Mouse (Mus musculus): ENCODE results near the gene D10Wsu102e.

DNA sequence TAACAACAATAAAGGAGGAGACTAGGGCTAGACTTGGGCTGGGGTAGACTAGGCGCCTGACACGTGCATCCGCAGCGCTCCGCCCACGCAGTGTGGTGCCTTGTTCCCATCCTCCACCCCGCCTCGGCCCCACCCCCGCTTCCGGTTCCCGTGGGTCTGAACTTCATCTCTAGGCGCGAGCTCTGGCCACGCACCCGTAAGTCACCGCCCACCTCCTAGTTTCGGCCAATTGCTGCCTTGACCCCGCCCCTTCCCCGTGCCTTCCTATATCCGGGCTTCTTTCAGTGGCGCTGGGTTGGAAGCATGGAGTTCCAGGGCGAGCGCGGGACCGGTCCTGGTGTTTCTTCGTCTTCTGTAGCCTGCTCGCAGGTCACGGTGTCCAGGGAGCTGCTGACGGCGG, at the start of gene D10Wsu102e:
- TF ChIP-seq POLR2A (IDR thresholded peaks at IDR 0.05; ENCODE audit: borderline replicate concordance, extremely low read depth, insufficient read depth, insufficient read length, poor library complexity, severe bottlenecking) (peak; percentile 50; the same call in 1 of the 2 replicates), CTCF (IDR thresholded peaks at IDR 0.05; ENCODE audit: borderline replicate concordance, extremely low read depth, insufficient read depth, insufficient read length) (no peak)
